Mouse (Mus musculus) heart, adult 2 months (tissue): ENCODE data around the gene Plaur.

Source experiments
- CTCF ChIP-seq: fragments of 200-600 bp; IDR thresholded peaks from 2 replicates; pipeline ENCODE4 v1.8.1; 2022; ENCODE audit warnings: antibody characterized with exemption, mild to moderate bottlenecking, moderate library complexity
- EP300 ChIP-seq: fragments of 200-500 bp; IDR thresholded peaks from 2 replicates; pipeline ENCODE4 v1.6.1; 2011; ENCODE audit warnings: low read depth, low read length, control low read depth; ENCODE audit not compliant: insufficient read depth
- POLR2A ChIP-seq: fragments of 200-500 bp; IDR thresholded peaks from 2 replicates; pipeline ENCODE4 v1.6.1; 2011; ENCODE audit warnings: mild to moderate bottlenecking, low read depth, low read length, control low read depth; ENCODE audit not compliant: insufficient read depth

DNA sequence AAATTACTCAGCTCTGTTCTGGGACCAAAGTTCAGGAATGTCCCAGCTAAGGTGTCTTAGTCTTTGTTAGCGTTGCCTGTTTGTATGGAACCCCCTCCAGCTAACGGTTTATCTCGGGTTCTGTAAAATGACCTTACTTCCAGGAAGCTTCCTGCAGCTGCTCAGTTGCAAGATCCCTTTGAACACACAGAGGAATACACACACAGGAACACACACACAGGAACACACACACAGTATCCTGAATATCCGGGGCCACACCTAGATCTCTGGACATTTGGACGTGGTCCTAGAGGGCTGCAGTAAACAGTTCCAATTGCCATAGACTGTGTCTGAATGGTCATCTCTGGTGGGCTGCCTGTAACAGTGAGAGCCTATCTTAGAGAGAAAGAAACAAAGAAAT is 6.6 kb upstream of the Plaur start:
- TF ChIP-seq POLR2A (no peak; the same call in 1 of the 2 replicates), CTCF (no peak), EP300 (peak; percentile 91)
